Mouse (Mus musculus) layer of hippocampus, adult 8-10 months (tissue): ENCODE data around the gene Chrna4. TPM values are rescaled to one million over a fixed set of nuclear protein-coding genes. Genes with fewer than 3 reads are reported as not detected.

ENCODE experiments used
- total RNA-seq, 4 experiments: library from RNA; stranded (reverse); gene quantifications; 2 replicates each; pipeline ENCODE4 v1.2.4; 2022

Chrna4 gene
- total RNA-seq, 4 experiments from 2014 or later = 21.1 to 28.4 (median 23.8) TPM

Other genes with a start within 250 kb of the Chrna4 start
- 10 to 100 TPM; 53.7 to 57.3 (median 55.3) TPM for gene Ythdf1, start 122.6 kb downstream of the Chrna4 start, total RNA-seq
- gene Birc7, start 114.5 kb downstream of the Chrna4 start, total RNA-seq = under 1 TPM in 3 of 4 experiments, not detected in 1; 0.27 to 0.48 (median 0.31) TPM
- 10 to 100 TPM; 51.3 to 66.2 (median 57.5) TPM for gene Nkain4, start 88.8 kb downstream of the Chrna4 start, total RNA-seq
- 100 to 1,000 TPM; 136 to 140 (median 137) TPM for gene Arfgap1, start 76.3 kb downstream of the Chrna4 start, total RNA-seq
- 1 to 10 TPM; 2.8 to 5.5 (median 3.1) TPM for gene Col20a1, start 57.0 kb downstream of the Chrna4 start, total RNA-seq
- gene Kcnq2, start 91.8 kb upstream of the Chrna4 start, total RNA-seq = 100 to 1,000 TPM; 264 to 350 (median 303) TPM
- 1,000 to 10,000 TPM in 3 of 4 experiments, 100 to 1,000 TPM in 1; 995 to 1,073 (median 1,037) TPM for gene Eef1a2, start 113.5 kb upstream of the Chrna4 start, total RNA-seq
- gene Ppdpf, start 143.7 kb upstream of the Chrna4 start, total RNA-seq = 10 to 100 TPM; 70.7 to 91.8 (median 77.8) TPM
- gene Ptk6, start 159.2 kb upstream of the Chrna4 start, total RNA-seq = not detected
- under 1 TPM in 3 of 4 experiments, not detected in 1; 0.24 to 0.34 (median 0.31) TPM for gene Srms, start 169.6 kb upstream of the Chrna4 start, total RNA-seq
- gene Fndc11, start 176.5 kb upstream of the Chrna4 start, total RNA-seq = not detected
- 1 to 10 TPM; 2.6 to 3.6 (median 2.9) TPM for gene Helz2, start 198.5 kb upstream of the Chrna4 start, total RNA-seq
- 10 to 100 TPM; 17.1 to 22.9 (median 20.9) TPM for gene Gmeb2, start 244.5 kb upstream of the Chrna4 start, total RNA-seq